ENCODE assay signal across 8 mouse cellular contexts in genomic region chr11:59450230-59450771, GRCm38 (mm10). TPM values are rescaled to one million over a fixed set of nuclear protein-coding genes. Genes with fewer than 3 reads are reported as not detected.
DNase-seq lines count a peak whose midpoint lies in the region; ATAC-seq and TF ChIP-seq lines count a peak whose summit lies in the region.

No protein-coding gene starts in this region.

- DNase-seq in gastrocnemius, postnatal 14 days: peak; percentile 36
- DNase-seq in gastrocnemius, postnatal 36 days: no peak
- peak; percentile 44 for DNase-seq in 3T3-L1 (ENCODE audit: low read depth, low spot score)
- peak; percentile 21 for DNase-seq in heart, postnatal 0 days (ENCODE audit: low spot score)
- DNase-seq in liver, postnatal 0 days: no peak
- peak; percentile 43 to 60 for DNase-seq in spleen, postnatal 36 days (ENCODE audit: low spot score in 2 of 2)
- DNase-seq in layer of hippocampus, adult 9-11 months: no peak

- peaks cover 10% of the 10 kb centered on the region for H3K4me1 ChIP-seq in heart, postnatal 0 days (ENCODE audit: control insufficient read depth, insufficient read depth)
- H3K4me1 ChIP-seq in liver, postnatal 0 days (ENCODE audit: insufficient read depth): peaks cover 16% of the 10 kb centered on the region

- peak overlapping the region; percentile 94 for H3K4me2 ChIP-seq in heart, postnatal 0 days (ENCODE audit: low read depth, low read length)
- peak overlapping the region; percentile 98 for H3K4me2 ChIP-seq in liver, postnatal 0 days (ENCODE audit: low read depth, low read length)

- TF ChIP-seq EP300 in heart, postnatal 0 days (IDR thresholded peaks at IDR 0.05; ENCODE audit: low read depth): no peak
- TF ChIP-seq EP300 in liver, postnatal 0 days (IDR thresholded peaks at IDR 0.05; ENCODE audit: low read depth): no peak

- TF ChIP-seq CTCF in heart, postnatal 0 days (IDR thresholded peaks at IDR 0.05; ENCODE audit: low read depth): peak; percentile 36
- peak; percentile 42 for TF ChIP-seq CTCF in liver, postnatal 0 days (IDR thresholded peaks at IDR 0.05; ENCODE audit: low read depth)

- under 1% methylated on average over 38 of the region's 38 CpGs for WGBS in heart, postnatal 0 days
- under 1% methylated on average over 36 of the region's 38 CpGs for WGBS in liver, postnatal 0 days (ENCODE audit: insufficient replicate concordance)

- peak overlapping the region; percentile 95 for H3K4me3 ChIP-seq in heart, postnatal 0 days (ENCODE audit: low read depth, low read length)
- peak overlapping the region; percentile 96 for H3K4me3 ChIP-seq in liver, postnatal 0 days (ENCODE audit: low read depth, low read length)

- peak overlapping the region; percentile 90 for H3K9ac ChIP-seq in heart, postnatal 0 days (replicated peaks; ENCODE audit: low read depth, low read length)
- H3K9ac ChIP-seq in liver, postnatal 0 days (replicated peaks): peak overlapping the region; percentile 93

- H3K9me3 ChIP-seq in heart, postnatal 0 days (replicated peaks; ENCODE audit: control insufficient read depth, low read length): no peaks in the 10 kb centered on the region
- no peaks in the 10 kb centered on the region for H3K9me3 ChIP-seq in liver, postnatal 0 days (ENCODE audit: low read length)

- intact Hi-C loops in gastrocnemius, postnatal 14 days (cut with DNase I; ENCODE audit: low total_unique reads): no loop called here
- intact Hi-C loops in gastrocnemius, postnatal 36 days (cut with DNase I): no loop called here

- peak overlapping the region; percentile 86 for H3K27ac ChIP-seq in heart, postnatal 0 days (ENCODE audit: low read depth)
- peak overlapping the region; percentile 87 for H3K27ac ChIP-seq in liver, postnatal 0 days (ENCODE audit: low read depth)

- H3K36me3 ChIP-seq in heart, postnatal 0 days (replicated peaks; ENCODE audit: control insufficient read depth, insufficient read depth, low read length): peaks cover 25% of the 10 kb centered on the region
- H3K36me3 ChIP-seq in liver, postnatal 0 days (replicated peaks; ENCODE audit: insufficient read depth, low read length): peaks cover 11% of the 10 kb centered on the region

- ATAC-seq in activated CD4-positive, CD25-positive, alpha-beta regulatory T cell, adult 4 months: peak; percentile 64
- peak; percentile 74 for ATAC-seq in heart, postnatal 0 days (ENCODE audit: insufficient read depth, low read depth)
- ATAC-seq in liver, postnatal 0 days: peak; percentile 72

- no peaks in the 10 kb centered on the region for H3K27me3 ChIP-seq in heart, postnatal 0 days (ENCODE audit: control insufficient read depth, insufficient read depth, low read length)
- no peaks in the 10 kb centered on the region for H3K27me3 ChIP-seq in liver, postnatal 0 days (ENCODE audit: insufficient read depth, low read length)

RNA-seq across cellular contexts. Expression of gene Jmjd4, which starts 0.5 kb away (rescaled TPM):
- 1 to 10 TPM; 6.4 to 7.3 TPM for total RNA-seq in gastrocnemius, postnatal 14 days (2021)
- total RNA-seq in gastrocnemius, postnatal 36 days (2021): 1 to 10 TPM; 6.9 to 8.2 TPM
- polyA plus RNA-seq in activated CD4-positive, CD25-positive, alpha-beta regulatory T cell, adult 4 months (2017; shearing (Covaris generic)): 1 to 10 TPM; 3.9 to 5.3 TPM
- 11.8 and 15.1 TPM in 2 replicates for total RNA-seq in heart, postnatal 0 days (2014; rRNA removed; ENCODE audit: low replicate concordance)
- 7.6 and 8.9 TPM in 2 replicates for polyA plus RNA-seq in heart, postnatal 0 days (2015; fragmentation: Nextera tagmentation; extraction: Ambion mirVana)
- 3.2 and 3.6 TPM in 2 replicates for polyA plus RNA-seq in liver, postnatal 0 days (2015; fragmentation: Nextera tagmentation; extraction: Ambion mirVana)

RNA-seq across cellular contexts. Expression of gene Snap47, which starts 0.7 kb away (rescaled TPM):
- 10 to 100 TPM; 24.3 to 27.0 TPM for total RNA-seq in gastrocnemius, postnatal 14 days (2021)
- 10 to 100 TPM; 19.5 to 20.5 TPM for total RNA-seq in gastrocnemius, postnatal 36 days (2021)
- 10 to 100 TPM; 53.7 to 59.5 TPM for polyA plus RNA-seq in activated CD4-positive, CD25-positive, alpha-beta regulatory T cell, adult 4 months (2017; shearing (Covaris generic))
- 47.1 and 87.2 TPM in 2 replicates for total RNA-seq in heart, postnatal 0 days (2014; rRNA removed; ENCODE audit: low replicate concordance)
- 57.9 and 60.4 TPM in 2 replicates for polyA plus RNA-seq in heart, postnatal 0 days (2015; fragmentation: Nextera tagmentation; extraction: Ambion mirVana)
- polyA plus RNA-seq in liver, postnatal 0 days (2015; fragmentation: Nextera tagmentation; extraction: Ambion mirVana): 32.4 and 33.5 TPM in 2 replicates

RNA-seq across cellular contexts. Expression of gene Zfp867, which starts 22.0 kb away (rescaled TPM):
- total RNA-seq in gastrocnemius, postnatal 14 days (2021): 1 to 10 TPM; 3.5 to 3.6 TPM
- total RNA-seq in gastrocnemius, postnatal 36 days (2021): 1 to 10 TPM; 1.8 to 2.8 TPM
- polyA plus RNA-seq in activated CD4-positive, CD25-positive, alpha-beta regulatory T cell, adult 4 months (2017; shearing (Covaris generic)): 1 to 10 TPM; 4.8 to 6.9 TPM
- total RNA-seq in heart, postnatal 0 days (2014; rRNA removed; ENCODE audit: low replicate concordance): 4.1 and 8.3 TPM in 2 replicates
- 6.4 and 6.5 TPM in 2 replicates for polyA plus RNA-seq in heart, postnatal 0 days (2015; fragmentation: Nextera tagmentation; extraction: Ambion mirVana)
- polyA plus RNA-seq in liver, postnatal 0 days (2015; fragmentation: Nextera tagmentation; extraction: Ambion mirVana): 1.4 and 1.5 TPM in 2 replicates

Comparison
In these comparisons a context has a peak if more than half of its experiments do, and no peak if none do; other contexts are left out.
1. DNase-seq: peak in gastrocnemius, postnatal 14 days (single experiment), 3T3-L1 (single experiment), heart, postnatal 0 days (single experiment) and spleen, postnatal 36 days (2 of 2); none in gastrocnemius, postnatal 36 days (0 of 2), liver, postnatal 0 days (single experiment) and layer of hippocampus, adult 9-11 months (single experiment).
2. Peak in every context shown above with its lines, with median percentiles within 50 percentile points of each other: ATAC-seq.